Mouse (Mus musculus) midbrain, embryonic 15.5 days (tissue): ENCODE results near the gene Hif1an. TPM values are rescaled to one million over a fixed set of nuclear protein-coding genes. Genes with fewer than 3 reads are reported as not detected.

Experiments
- ATAC-seq: fragments of 200-750 bp; cut with Nextera tagmentation; replicated peaks from 2 replicates; pipeline ENCODE4 v1.8.0; 2017; ENCODE audit warnings: moderate TSS enrichment
- H3K27ac ChIP-seq: fragments of 300-500 bp; sonication (generic); 2 replicates; pipeline ENCODE4 v1.5.1; 2015; ENCODE audit warnings: mild to moderate bottlenecking, inconsistent platforms
- H3K27me3 ChIP-seq: fragments of 300-500 bp; sonication (generic); replicated peaks from 2 replicates; pipeline ENCODE4 v1.6.1; 2015; ENCODE audit warnings: inconsistent platforms
- H3K36me3 ChIP-seq: fragments of 300-500 bp; sonication (generic); replicated peaks from 2 replicates; pipeline ENCODE4 v1.6.1; 2015; ENCODE audit warnings: inconsistent platforms
- H3K4me1 ChIP-seq: fragments of 300-500 bp; sonication (generic); 2 replicates; pipeline ENCODE4 v1.6.1; 2015; ENCODE audit warnings: inconsistent platforms
- H3K4me2 ChIP-seq: fragments of 300-500 bp; sonication (generic); 2 replicates; pipeline ENCODE4 v1.6.1; 2015; ENCODE audit warnings: inconsistent platforms, mild to moderate bottlenecking, moderate library complexity
- H3K4me3 ChIP-seq: fragments of 300-500 bp; sonication (generic); 2 replicates; pipeline ENCODE4 v1.5.1; 2015; ENCODE audit warnings: mild to moderate bottlenecking, inconsistent platforms
- H3K9ac ChIP-seq: fragments of 300-500 bp; sonication (generic); 2 replicates; pipeline ENCODE4 v1.6.1; 2015; ENCODE audit warnings: mild to moderate bottlenecking, inconsistent platforms
- H3K9me3 ChIP-seq: fragments of 300-500 bp; sonication (generic); 2 replicates; pipeline ENCODE4 v1.6.1; 2016; ENCODE audit warnings: inconsistent platforms
- WGBS: fragments of 180-500 bp; shearing (Covaris S2); methylation state at CpG from one replicate; pipeline ENCODE4 v1.1.7; 2015; ENCODE audit warnings: mixed read lengths; 5-methylcytosine and 5-hydroxymethylcytosine counted together
- polyA plus RNA-seq: library from polyadenylated mRNA; unstranded; fragments of >200 nt; fragmentation: Nextera tagmentation; extraction: Ambion mirVana; gene quantifications from 2 replicates; pipeline ENCODE4 v1.2.1, GENCODE M21; 2015

Gene Hif1an
- polyA plus RNA-seq: 26.0 and 29.8 TPM in 2 replicates

DNA sequence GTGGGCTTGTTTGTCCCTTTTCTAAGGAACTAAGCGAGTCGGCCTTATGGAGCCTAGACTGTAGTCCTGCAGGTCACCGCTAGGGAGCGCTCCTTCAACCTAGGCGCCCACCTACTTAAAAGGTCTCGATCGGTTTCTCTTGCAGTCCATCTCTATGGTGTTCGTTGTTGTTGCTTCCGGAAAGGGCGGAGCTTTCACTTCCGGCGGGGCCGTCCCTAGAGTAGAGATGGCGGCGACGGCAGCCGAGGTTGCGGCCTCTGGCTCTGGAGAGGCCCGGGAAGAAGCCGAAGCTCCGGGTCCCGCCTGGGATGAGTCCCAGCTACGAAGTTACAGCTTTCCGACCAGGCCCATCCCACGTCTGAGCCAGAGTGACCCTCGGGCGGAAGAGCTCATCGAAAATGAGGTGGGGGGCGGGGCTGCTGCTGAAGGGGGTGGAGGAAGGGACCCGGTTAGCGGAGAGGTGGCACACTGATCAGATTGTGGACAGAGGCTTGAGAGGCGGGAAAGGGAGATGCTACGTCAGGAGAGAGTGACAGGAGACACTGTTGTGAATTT, at the start of gene Hif1an:
Gene Hif1an (plus strand): TSS at position 199 of the 555 bp plus-strand sequence.
- under 1% methylated on average over 33 of the region's 33 CpGs for WGBS
- Histone ChIP-seq H3K27ac (peak within 1 kb of the TSS; percentile 76), H3K4me3 (peak within 1 kb of the TSS; percentile 68), H3K27me3 (peaks cover 6% of the 10 kb centered on the region; the same call in 1 of the 2 replicates), H3K4me1 (peaks cover 25% of the 10 kb centered on the region), H3K36me3 (peaks cover 15% of the 10 kb centered on the region), H3K9me3 (no peaks in the 10 kb centered on the region), H3K9ac (peak within 1 kb of the TSS; percentile 60), H3K4me2 (peak within 1 kb of the TSS; percentile 56)
- ATAC-seq: peak; percentile 96

- WGBS: 5% methylated on average over 11 of the region's 11 CpGs
- Histone ChIP-seq H3K9me3 (no peaks in the 10 kb centered on the region), H3K27me3 (peaks cover 92% of the 10 kb centered on the region), H3K4me3 (no peak overlapping the region), H3K4me1 (peaks cover 34% of the 10 kb centered on the region), H3K27ac (no peak overlapping the region), H3K36me3 (no peaks in the 10 kb centered on the region), H3K9ac (no peak overlapping the region), H3K4me2 (no peak overlapping the region)
- ATAC-seq: no peak
Measured at GRCm38 (mm10) chr19:44513054-44513833, 49.4 kb upstream of the Hif1an start.

GRCm38 (mm10) chr19:44513921-44514482, 48.6 kb upstream of the Hif1an start:
- peaks cover 94% of the 10 kb centered on the region for H3K27me3 ChIP-seq
- no peaks in the 10 kb centered on the region for H3K36me3 ChIP-seq
- no peak overlapping the region for H3K4me3 ChIP-seq
- H3K9me3 ChIP-seq: no peaks in the 10 kb centered on the region
- no peak overlapping the region for H3K27ac ChIP-seq
- ATAC-seq: no peak
- peaks cover 34% of the 10 kb centered on the region for H3K4me1 ChIP-seq
- 8% methylated on average over 7 of the region's 7 CpGs for WGBS
- H3K9ac ChIP-seq: no peak overlapping the region
- H3K4me2 ChIP-seq: no peak overlapping the region

GRCm38 (mm10) chr19:44514521-44515451, 47.9 kb upstream of the Hif1an start:
- H3K27ac ChIP-seq: no peak overlapping the region
- H3K27me3 ChIP-seq: peaks cover 93% of the 10 kb centered on the region
- WGBS: 4% methylated on average over 14 of the region's 14 CpGs
- peak; percentile 74 for ATAC-seq
- no peaks in the 10 kb centered on the region for H3K36me3 ChIP-seq
- H3K9me3 ChIP-seq: no peaks in the 10 kb centered on the region
- no peak overlapping the region for H3K4me2 ChIP-seq
- no peak overlapping the region for H3K4me3 ChIP-seq
- peaks cover 34% of the 10 kb centered on the region for H3K4me1 ChIP-seq
- no peak overlapping the region for H3K9ac ChIP-seq

- no peak for ATAC-seq
- Histone ChIP-seq H3K9me3 (no peaks in the 10 kb centered on the region), H3K4me3 (no peak overlapping the region), H3K27ac (no peak overlapping the region), H3K4me1 (peaks cover 29% of the 10 kb centered on the region), H3K4me2 (no peak overlapping the region), H3K27me3 (peaks cover 92% of the 10 kb centered on the region), H3K36me3 (no peaks in the 10 kb centered on the region), H3K9ac (no peak overlapping the region)
- 21% methylated on average over 6 of the region's 6 CpGs for WGBS
Measured at GRCm38 (mm10) chr19:44515769-44516168, 46.9 kb upstream of the Hif1an start.

DNA sequence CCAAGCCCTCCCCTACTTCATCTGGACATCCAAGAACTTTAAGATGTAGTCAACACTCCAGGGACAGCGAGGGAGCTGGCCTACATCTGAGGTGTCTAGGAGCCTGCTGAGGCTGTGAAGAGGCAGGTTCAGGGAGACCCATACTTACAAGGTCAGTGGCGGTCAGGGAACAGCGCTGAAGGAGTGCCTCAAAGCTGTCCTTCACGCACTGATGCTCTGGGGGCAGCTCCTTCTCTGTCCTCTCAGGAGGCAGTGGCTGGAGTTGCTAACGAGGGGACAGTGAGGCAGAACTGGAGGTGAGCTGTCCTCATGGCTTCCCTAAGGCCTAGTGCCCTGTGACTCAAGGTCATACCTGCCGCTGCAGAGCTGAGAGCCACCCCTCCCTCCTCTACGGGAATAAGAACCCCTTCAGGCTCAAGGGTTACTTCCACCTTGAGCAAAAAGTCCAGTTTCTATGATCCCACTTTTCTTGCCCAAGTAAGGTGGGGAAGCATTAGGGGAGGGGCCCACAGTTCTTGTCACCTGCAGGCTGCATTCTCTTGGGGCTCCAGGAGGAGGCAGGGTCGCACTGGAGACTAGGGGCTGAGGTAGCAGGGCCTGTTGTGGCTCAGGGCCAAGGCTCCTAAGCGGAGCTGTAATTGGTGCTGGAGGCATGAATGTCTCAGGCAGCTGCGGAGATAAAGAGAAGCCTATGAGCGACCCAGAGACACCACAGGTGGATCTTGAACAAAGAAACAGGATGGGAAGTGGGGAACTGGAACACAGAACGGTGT, 44.5 kb upstream of the Hif1an start:
- H3K4me3 ChIP-seq: no peak overlapping the region
- H3K27me3 ChIP-seq: peaks cover 89% of the 10 kb centered on the region
- peaks cover 10% of the 10 kb centered on the region; the same call in 1 of the 2 replicates for H3K4me1 ChIP-seq
- H3K4me2 ChIP-seq: no peak overlapping the region
- no peak overlapping the region for H3K27ac ChIP-seq
- no peaks in the 10 kb centered on the region for H3K9me3 ChIP-seq
- WGBS: 39% methylated on average over 12 of the region's 12 CpGs
- ATAC-seq: no peak
- no peaks in the 10 kb centered on the region for H3K36me3 ChIP-seq
- no peak overlapping the region for H3K9ac ChIP-seq

GRCm38 (mm10) chr19:44519152-44519551, 43.5 kb upstream of the Hif1an start:
- WGBS: 18% methylated on average over 7 of the region's 7 CpGs
- no peak overlapping the region for H3K9ac ChIP-seq
- no peak overlapping the region for H3K4me2 ChIP-seq
- H3K4me1 ChIP-seq: peaks cover 10% of the 10 kb centered on the region; the same call in 1 of the 2 replicates
- H3K36me3 ChIP-seq: no peaks in the 10 kb centered on the region
- no peak overlapping the region for H3K4me3 ChIP-seq
- no peak overlapping the region for H3K27ac ChIP-seq
- ATAC-seq: no peak
- peaks cover 89% of the 10 kb centered on the region for H3K27me3 ChIP-seq
- H3K9me3 ChIP-seq: no peaks in the 10 kb centered on the region

- no peaks in the 10 kb centered on the region for H3K9me3 ChIP-seq
- H3K4me1 ChIP-seq: no peaks in the 10 kb centered on the region
- H3K27me3 ChIP-seq: peaks cover 59% of the 10 kb centered on the region
- no peak overlapping the region for H3K27ac ChIP-seq
- WGBS: 85% methylated on average over 9 of the region's 9 CpGs
- H3K4me2 ChIP-seq: no peak overlapping the region
- no peak overlapping the region for H3K9ac ChIP-seq
- H3K36me3 ChIP-seq: no peaks in the 10 kb centered on the region
- no peak overlapping the region for H3K4me3 ChIP-seq
- ATAC-seq: no peak
Measured at GRCm38 (mm10) chr19:44525551-44526205, 37.0 kb upstream of the Hif1an start.

- no peak overlapping the region for H3K4me2 ChIP-seq
- H3K27me3 ChIP-seq: peaks cover 43% of the 10 kb centered on the region
- H3K9me3 ChIP-seq: no peaks in the 10 kb centered on the region
- H3K9ac ChIP-seq: no peak overlapping the region
- WGBS: 80% methylated on average over 6 of the region's 6 CpGs
- no peak overlapping the region for H3K4me3 ChIP-seq
- no peaks in the 10 kb centered on the region for H3K4me1 ChIP-seq
- ATAC-seq: no peak
- no peak overlapping the region for H3K27ac ChIP-seq
- no peaks in the 10 kb centered on the region for H3K36me3 ChIP-seq
Measured at GRCm38 (mm10) chr19:44530018-44530417, 32.6 kb upstream of the Hif1an start.

DNA sequence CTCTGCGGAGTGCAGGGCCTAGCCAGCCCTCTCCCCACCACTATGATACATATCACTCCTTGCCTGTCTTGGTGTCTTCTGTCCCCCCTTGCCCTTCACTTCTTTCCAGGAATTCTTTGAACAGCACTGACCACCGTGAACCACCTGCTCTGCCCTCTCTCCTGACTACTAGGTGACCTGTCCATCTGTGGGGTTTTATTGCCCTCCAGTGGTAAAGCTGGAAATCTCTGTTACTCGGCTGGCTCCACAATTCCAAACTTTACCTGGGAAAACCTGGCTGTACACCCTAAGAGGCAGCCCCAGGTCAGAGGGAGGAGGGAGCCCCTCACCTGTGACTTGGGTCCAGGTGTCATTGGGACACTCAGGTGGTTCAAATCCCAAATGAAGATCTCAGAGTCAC, 27.3 kb upstream of the Hif1an start:
- no peaks in the 10 kb centered on the region for H3K4me1 ChIP-seq
- no peak for ATAC-seq
- no peak overlapping the region for H3K27ac ChIP-seq
- 26% methylated on average over 3 of the region's 3 CpGs for WGBS
- no peak overlapping the region for H3K9ac ChIP-seq
- H3K36me3 ChIP-seq: no peaks in the 10 kb centered on the region
- H3K4me3 ChIP-seq: no peak overlapping the region
- H3K27me3 ChIP-seq: peaks cover 21% of the 10 kb centered on the region
- H3K4me2 ChIP-seq: no peak overlapping the region
- no peaks in the 10 kb centered on the region for H3K9me3 ChIP-seq

- Histone ChIP-seq H3K4me3 (no peak overlapping the region), H3K4me1 (no peaks in the 10 kb centered on the region), H3K9me3 (no peaks in the 10 kb centered on the region), H3K36me3 (no peaks in the 10 kb centered on the region), H3K27me3 (peaks cover 14% of the 10 kb centered on the region), H3K9ac (no peak overlapping the region), H3K4me2 (no peak overlapping the region), H3K27ac (no peak overlapping the region)
- 90% methylated on average over 8 of the region's 8 CpGs for WGBS
- ATAC-seq: no peak
Measured at GRCm38 (mm10) chr19:44537416-44537815, 25.2 kb upstream of the Hif1an start.
